Mouse (Mus musculus): ENCODE results near the gene Jazf1. TPM values are rescaled to one million over a fixed set of nuclear protein-coding genes. Genes with fewer than 3 reads are reported as not detected.

Jazf1 gene
- polyA plus RNA-seq, 1 experiment: 7.3 TPM

DNA sequence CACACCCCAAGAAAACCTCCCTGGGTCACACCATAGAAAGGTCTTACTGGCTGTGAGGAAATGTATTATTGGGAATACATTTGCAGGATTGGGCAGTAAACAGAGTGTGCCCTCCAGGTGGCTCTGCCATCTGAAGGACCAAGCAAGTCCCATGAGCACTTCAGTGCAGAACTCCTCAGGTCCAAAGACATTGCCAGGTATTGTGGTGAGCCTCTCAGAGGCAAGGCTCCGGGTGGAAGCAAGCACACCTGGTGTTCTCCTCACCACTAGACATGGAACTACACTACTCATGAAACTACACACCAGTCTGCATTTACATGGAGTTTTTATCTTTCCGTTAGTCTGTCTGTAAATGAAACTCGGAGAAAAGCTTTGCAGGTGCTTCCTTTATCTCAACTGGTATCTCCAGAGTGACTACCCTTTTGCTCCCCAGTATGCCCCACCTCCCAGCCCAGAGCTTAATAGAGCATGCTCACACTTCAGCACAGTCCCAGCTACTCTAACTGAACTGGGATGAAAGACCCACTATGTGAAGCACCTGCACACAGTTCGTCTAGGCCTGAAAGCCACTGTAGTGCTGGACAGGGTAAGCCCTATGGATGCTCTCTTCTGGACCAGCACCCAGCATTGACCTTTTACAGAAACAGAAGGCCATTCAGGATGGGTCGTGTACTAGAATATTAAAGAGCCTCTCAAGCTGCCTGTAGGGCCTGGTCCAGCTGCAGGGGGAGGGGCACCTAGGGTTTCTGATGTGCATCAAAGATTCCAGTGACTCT, 156.1 kb downstream of the Jazf1 start:
- no peak for DNase-seq (ENCODE audit: low spot score)

DNA sequence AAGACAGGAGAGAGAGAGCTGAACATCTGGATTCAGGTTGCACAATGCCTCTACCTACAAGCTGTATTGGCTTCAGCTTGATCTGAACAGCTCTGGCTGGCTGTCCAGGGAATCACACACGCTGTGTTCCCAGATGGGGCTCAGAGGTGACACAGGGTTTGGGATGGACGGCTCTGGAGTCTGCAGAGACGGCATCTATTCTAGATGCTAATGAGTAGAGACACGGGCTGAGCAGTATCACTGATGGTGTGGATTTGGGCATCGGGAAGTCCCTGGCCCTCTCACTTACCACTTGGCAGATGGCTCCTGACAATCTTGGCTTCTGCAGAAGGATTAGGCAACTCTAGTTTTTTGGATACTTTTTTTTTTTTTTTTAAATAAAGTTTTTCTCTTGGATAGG, 161.6 kb downstream of the Jazf1 start:
- no peak for DNase-seq (ENCODE audit: low spot score)

DNA sequence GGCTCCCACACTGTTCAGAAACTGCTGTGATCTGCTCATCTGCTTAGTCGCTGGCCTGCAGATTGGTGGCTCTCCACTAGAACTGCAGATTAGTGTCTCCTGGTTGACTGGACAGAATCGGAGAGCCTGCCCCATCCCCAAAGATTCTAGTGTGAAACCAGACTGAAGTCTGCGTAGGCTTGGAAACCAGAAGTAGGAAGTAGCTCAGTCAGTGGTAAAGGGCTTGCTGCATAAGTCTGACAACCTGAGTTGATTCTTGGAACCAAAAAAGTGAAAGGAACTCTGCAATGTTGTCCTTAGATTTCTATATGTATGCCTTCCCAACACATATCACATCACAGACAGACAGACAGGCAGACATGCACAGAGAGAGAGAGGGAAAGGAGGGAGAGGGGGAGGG, 163.3 kb downstream of the Jazf1 start:
- no peak for DNase-seq (ENCODE audit: low spot score)

DNA sequence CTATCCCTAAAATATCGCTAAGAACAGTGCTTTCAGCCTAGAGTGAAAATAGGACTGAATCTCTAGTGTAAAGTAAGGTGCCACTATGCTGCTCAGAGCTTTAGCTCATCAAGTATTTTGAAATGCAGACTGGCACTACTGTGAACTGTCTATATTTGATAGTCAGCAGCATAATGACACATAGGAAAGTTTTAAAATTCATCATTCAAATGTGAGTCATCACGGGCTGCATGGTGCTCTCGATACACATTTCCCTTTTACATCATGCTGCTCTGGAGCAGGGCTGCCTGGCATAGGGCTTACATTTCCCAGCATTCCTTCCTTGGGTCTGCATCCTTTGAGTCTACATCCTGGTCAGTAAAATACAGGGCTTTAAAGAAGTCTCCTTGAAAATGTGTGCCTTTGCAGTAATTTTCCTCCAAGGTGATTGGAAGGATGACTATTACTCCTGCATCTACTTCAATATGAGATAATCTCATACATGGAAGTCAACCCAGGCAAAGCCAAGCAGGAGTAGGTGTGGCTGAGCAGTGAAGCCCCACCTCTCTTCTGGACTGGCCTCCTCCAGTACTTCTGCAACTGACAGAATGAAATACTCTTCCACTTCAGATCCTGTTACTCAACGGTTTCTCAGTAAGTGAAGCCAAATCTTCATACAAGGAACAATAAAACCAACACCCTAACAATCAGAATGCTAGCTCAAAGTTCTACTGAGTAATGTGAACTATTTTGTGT, 165.0 kb downstream of the Jazf1 start:
- no peak for DNase-seq (ENCODE audit: low spot score)

DNA sequence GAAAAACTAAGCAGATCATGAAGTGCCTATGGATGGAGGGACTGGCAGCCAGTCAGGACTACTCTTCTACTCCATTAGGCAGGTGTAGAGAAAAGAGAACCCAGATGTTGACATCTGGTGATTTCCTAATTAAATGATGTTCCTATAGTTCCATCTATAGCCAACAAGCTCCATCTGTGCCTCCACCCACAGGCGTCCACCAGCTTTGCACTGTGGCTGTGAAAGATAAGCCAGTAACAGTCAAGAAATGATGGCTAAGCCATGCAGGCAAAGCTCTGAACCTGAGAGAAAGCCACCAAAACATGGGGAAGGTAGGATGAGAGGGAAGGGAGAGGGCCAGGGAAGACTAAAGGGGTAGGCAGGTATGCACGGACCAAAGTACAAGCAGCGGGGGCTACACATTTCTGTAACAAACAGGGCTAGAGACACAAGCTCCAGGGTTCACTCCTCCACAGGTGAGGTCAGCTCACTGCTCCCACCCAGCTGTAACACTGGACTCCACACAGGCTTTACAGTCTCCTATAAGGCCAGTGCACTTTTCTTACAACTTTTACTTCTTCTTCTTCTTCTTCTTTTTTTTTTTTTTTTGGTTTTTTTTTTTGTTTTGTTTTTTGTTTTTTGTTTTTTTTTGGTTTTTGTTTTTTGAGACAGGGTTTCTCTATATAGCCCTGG, 168.7 kb downstream of the Jazf1 start:
- DNase-seq (ENCODE audit: low spot score): no peak

DNA sequence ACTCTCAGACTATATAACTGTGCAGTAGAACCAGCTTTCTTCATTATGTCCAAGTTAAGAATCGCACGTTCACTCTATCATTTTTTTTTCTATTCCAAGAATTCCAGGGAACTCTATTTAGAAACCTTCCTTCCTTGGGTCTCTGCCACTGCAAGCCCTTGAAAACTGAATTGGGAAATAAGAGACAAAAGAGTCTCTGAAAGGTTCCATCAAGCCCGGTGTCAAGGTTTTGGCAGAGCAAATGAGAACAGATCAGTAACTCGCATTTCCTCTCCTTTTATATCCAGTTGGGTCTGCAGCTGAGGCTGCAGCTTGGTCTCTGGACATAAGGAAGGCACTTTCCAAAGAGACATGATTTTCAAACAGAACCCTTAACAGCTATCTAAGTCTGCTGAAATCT, 173.4 kb downstream of the Jazf1 start:
- DNase-seq (ENCODE audit: low spot score): no peak

DNA sequence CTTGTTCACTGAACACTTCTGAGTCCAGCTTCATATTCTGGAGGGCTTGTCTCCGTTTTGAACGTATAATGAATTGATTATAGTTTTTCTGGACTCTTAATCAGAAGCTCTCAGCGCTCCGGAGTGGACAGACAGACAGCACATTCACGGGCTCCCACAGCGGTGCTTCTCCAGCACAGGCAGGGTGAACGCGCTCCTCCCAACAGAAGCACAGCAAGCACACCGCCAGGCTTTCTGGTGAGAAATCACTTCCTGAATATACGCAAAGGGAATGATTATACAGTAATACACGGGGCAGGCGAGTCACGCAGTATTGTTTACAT, 174.0 kb downstream of the Jazf1 start:
- no peak for DNase-seq (ENCODE audit: low spot score)

DNA sequence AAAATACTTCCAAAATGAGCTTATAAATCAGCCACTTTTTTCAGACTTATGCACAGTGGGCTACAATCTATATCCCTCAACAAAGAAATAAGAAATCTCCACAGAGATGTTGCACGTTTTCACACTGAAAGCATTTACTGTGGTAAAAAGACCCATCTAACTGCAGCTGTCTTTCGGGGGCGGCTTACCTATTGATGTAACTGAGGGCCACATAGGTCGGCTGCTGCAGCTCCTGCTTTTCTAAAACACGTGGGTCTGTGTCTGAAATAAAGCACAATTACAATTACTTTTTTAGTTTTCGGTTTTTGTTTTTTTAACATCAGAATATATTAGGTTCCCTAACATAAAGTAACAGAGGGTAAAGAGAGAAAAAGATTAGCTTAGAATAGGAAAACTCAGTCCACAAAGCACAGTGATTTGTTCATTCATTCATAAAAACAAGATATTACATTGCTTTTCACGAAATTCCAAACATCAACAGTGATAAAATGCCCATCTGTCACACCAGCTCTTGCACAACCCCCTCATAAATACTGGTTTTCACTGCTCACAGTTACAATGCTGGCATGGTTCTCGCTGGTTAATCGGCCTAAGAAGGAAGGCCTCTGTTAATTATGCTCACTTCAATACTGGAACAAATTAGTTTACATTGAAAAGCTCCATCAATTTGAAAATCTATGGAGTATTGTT, 174.5 kb downstream of the Jazf1 start:
- DNase-seq (ENCODE audit: low spot score): no peak

DNA sequence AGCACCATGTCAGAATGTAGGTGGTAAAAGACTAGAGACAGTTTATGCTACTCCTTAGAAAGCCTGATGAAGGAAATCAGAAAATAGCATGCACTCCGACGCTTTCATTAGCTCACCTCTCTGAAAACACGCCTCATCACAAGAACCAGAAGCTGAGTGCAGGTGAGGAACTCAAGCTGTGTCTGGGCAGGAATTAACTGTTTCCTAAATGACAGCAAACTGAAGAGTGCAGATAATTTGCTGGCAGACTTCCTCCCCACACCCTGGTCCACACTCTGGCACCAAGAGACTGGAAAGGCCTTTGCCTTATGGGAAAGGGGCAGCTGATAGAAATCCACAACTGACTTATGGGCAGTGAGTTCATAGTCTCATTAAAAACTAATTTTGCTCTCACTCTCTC, 175.5 kb downstream of the Jazf1 start:
- DNase-seq (ENCODE audit: low spot score): no peak

DNA sequence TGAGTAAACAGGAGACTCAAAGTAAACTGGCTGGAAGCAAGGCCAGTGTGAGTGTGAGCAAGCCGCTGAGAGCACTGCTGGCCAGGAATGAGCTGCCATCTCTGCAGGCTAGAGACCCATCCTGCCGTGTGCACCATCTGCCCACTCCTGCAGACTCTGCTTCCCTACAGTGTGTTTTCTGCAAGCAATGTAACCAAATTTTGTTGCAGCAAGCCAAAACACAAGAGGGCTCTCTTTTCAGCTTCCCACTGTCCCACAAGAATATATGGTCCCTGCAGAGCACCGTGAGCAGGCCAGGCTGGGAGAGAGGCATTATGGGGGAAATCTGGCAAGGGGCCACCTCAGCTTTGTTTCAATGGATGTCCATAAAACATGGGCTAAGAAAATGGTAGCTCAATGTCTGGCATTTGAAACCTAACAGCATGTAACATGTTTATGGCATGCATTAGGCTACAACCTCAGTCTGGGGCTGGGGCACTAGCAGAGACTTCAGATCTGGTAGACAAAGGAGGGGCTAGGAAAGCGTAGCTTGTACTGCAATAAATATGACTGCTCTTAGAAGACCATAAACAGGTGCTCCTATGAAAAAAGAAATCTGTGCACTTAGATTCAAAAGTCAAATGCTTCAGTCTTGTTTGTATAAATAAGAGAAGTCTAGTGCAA, 180.8 kb downstream of the Jazf1 start:
- DNase-seq (ENCODE audit: low spot score): no peak

DNA sequence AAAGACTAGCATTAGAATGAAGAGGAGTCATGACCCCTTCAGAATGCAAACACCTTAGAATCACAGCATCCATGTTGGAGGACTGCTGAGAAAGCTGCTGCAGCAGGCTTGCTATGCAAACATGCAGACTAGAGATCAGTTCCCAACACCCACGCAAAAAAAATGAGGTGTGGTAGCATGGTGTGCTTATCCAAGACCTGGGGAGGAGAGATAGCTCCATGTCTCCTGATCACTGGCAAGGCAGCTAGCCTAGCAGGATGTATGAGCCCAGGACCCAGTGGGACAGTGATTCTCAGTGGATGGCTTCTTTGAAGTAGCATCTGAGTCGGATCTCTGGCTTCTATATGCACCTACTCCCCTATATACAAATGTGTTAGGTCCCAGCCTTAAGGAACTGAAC, 184.7 kb downstream of the Jazf1 start:
- no peak for DNase-seq (ENCODE audit: low spot score)

DNA sequence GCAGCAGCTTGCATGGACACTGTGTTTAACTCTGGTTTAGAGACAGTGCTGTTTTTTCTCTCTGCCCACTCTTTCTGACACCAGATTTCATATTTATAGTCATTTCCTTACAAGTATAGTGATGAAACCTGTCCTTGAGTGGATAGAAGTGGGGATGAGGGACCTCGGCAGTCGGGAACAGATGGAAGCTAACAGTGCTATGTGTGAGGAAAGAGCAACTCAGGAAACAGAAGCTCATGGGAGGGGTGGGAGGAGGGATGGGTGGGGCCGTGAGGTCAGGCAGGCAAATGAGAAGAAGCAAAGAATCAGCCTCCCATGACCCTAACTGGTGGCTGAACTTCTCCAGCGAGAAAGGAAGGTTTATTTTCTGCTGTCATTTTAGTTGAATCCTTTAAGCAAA, 191.3 kb downstream of the Jazf1 start:
- DNase-seq (ENCODE audit: low spot score): no peak

DNA sequence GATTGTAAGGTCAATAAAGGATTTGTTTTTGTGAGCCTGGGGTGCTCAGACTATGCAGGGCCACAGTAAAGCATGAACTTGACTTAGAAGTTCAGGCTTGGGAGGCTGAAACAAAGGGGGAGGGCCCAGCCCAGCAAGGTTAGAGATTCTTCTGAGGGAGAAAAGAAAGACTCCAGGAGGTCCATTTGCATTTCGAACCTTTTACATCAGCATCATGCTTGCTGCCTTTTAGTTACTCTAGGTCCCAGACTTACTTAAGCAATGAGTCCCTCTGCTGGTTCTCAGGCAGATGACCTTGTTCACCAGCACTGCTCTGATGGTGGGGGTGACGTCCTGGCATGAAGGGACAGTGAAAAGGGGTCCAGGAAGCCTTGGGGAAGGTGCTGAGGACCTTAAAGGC, 197.1 kb downstream of the Jazf1 start:
- DNase-seq (ENCODE audit: low spot score): no peak

DNA sequence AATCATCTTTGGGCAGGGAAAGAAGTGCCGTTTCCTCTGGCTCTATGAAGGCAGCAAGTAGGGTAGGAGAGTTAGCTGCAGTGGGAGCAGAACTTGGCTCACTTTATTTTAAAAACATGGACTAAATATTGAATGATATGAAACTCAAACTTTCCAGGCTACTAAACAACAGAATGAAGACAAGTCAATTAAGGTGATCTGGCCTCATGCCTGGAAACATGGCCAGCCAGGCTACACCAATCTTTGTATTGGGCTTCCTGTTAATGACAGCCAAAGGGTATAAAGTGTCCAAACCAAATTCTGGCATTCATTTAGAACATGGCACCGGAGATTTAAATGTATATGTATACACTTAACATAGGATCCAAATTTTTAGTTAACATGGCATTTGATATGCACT, 199.2 kb downstream of the Jazf1 start:
- no peak for DNase-seq (ENCODE audit: low spot score)

DNA sequence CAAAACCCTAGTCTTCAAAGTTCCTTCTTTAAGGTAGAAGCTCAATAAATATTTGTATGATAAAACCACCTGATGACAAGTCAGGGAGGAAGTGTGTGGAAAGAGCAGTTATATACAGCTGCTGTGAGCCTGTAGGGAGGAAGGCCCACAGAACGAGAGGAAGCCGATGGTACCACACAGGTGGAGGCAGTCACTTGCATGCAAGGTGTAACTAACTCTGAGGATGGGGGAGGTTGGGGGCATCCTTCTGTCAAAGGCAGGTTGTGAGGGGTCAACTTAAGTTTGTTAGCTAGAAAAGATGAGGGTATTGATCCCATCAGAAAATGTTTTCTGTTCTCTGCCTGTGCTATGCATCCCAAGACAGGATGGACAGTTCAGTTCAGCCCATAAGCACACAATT, 200.1 kb downstream of the Jazf1 start:
- no peak for DNase-seq (ENCODE audit: low spot score)

DNA sequence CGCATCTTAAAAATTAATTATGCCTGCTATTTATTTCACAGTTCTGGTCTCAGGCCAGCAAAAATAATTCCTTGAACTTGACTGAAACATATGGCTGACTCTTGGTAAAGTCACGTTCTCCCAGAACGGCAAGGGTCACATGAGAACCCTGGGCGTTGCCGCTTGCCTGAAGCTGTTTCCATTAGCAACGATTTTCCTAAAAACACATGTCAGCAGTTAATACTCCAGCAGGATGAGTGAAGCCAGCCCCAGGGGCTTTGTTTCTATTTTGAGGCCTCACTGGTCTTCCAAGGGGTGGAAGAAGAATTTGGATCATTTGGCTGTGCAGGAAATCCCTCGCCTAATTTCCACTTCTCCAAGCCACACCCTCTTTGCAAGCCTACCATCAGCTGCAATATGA, 206.5 kb downstream of the Jazf1 start:
- DNase-seq (ENCODE audit: low spot score): no peak

DNA sequence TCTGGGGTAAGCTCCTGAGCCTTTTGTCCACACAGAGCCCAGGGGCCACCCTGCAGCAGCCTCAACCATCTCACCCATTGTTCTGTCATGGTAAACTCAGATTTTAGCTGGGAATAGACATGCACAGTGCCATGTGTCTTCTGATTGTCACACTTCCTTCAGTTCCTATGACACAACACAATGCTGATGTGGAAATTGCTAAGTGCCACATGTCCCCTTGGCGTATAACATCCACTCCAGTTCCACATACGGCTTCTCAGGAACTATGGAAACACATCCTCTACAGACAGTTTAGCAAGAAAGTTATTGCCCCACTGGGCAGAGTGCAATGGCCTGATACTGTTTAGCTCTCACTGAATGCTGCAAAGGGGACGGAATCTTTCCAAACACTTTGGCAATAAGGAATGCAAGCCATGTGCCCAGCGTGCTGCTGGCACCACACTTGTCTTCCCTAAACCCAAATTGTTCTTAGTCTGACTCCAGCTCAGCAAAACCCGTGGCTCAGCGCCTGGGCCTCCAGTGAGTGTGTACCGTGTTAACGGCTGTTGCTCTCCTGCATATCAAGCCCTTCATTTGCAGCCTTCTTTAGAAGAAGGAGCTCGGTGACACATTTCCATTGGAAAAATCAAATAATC, 207.1 kb downstream of the Jazf1 start:
- DNase-seq (ENCODE audit: low spot score): no peak

DNA sequence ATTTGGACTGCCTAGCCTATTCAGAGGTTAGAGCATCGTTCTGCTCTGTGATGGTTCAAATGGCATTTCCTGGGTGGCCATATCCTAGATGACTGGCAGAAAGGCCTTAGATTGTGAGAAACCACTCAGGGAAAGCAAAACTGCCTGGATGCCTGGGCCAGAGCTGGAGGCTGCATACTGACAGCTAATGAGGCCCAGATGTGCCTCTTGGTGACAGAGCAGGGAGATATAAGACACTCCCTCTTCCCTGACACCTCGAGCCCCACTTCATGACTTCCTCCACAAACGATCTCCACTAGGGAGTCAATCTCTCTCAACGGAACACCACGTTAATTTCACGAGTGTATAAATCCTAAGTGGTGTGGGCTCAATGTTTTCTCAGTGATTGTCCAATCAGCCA, 207.7 kb downstream of the Jazf1 start:
- no peak for DNase-seq (ENCODE audit: low spot score)

DNA sequence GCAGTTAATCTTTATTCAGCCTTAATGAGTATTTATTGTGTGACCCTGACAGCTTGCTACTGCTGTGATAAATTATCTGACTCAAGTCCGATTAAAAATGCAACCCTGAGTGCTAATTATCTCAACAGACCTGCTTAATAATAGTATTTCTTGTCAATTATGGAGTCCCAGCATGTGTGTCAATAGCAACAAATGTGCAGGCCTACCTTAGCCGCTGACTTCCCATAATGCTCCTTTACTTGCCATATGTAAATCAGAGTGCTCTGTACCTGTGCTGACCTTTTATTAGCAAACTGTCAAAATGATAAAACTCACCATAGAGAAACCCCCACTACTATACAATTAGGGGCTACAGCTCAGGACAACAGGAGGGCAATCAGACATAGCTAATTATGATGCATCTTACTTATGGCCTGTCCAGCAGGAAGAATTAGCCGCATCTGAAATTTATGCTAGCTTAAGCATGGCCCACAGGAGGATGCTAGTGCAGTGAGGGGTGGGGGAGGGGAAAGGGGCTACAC, 209.5 kb downstream of the Jazf1 start:
- DNase-seq (ENCODE audit: low spot score): no peak

DNA sequence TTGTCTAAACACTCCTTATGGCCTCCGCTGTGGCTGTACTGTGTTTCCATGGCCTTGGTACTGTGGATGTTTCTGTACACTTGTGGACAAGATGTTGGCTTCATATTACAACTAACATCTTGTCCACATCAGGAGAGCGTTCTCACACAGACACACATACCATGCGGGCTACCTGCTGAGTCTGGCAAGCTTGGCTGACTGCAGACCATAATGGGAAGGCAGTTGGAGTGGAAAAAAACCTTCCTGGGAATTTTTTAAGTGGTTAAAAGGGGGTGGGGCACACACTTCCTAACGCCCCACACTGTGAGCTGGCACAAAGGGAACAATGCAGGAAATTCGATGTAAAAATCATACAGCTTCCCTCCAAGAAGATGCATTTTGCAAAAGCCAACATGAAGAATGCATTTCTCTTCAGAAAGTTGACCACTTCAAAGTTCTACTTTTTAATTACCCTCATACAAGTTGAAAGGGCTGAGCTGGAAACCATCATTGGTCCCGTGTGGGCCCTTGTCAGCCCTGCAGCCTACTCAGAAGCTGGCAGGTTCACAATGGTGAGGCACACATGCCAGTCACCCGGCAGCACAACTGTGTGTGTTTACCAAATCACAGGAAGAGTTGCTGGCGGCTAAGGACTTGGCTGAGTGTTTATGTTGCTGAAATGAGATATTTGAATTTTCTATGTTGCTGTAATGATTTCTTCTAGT, 215.9 kb downstream of the Jazf1 start:
- DNase-seq (ENCODE audit: low spot score): no peak

DNA sequence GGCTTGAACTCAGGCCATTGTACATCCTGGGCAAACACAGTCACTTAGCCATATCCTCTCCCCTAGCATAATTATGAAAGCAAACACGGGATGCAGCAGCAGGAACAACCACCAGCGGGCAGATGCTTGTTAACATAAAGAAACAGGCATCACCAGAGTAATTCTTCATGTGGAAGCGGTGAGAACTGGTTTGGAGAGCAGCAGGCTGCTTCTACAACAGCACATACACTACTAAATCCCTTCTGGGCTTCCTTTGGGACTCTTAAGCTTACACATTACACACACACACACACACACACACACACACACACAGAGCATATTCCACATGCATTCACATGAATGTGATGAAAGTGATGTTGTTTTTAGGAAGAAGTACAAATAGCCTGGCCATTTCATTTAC, 216.5 kb downstream of the Jazf1 start:
- DNase-seq (ENCODE audit: low spot score): no peak
